Mouse (Mus musculus) kidney, postnatal 0 days (tissue): ENCODE measurements around the gene Gm10096. TPM values are rescaled to one million over a fixed set of nuclear protein-coding genes. Genes with fewer than 3 reads are reported as not detected.
"Not testable (repeated sequence)": the region's sequence is repeated elsewhere in the genome, so short reads cannot be mapped to it uniquely, and the experiment has no call there.

Source experiments
- ATAC-seq: fragments of 200-750 bp; cut with Nextera tagmentation; replicated peaks from 2 replicates; pipeline ENCODE4 v1.8.0; 2017; ENCODE audit warnings: low read depth, moderate number of reproducible peaks, moderate TSS enrichment, moderate library complexity; ENCODE audit not compliant: low FRiP score
- DNase-seq: peaks from one replicate; pipeline ENCODE4 v3.0.0-alpha.2; 2016; ENCODE audit warnings: low spot score
- H3K27ac ChIP-seq: fragments of 300-500 bp; sonication (generic); 2 replicates; pipeline ENCODE4 v1.5.1; 2014; ENCODE audit warnings: mild to moderate bottlenecking
- H3K27me3 ChIP-seq: fragments of 300-500 bp; sonication (generic); 2 replicates; pipeline ENCODE4 v1.6.1; 2014; ENCODE audit warnings: low read length, mixed read lengths; ENCODE audit not compliant: insufficient read depth
- H3K36me3 ChIP-seq: fragments of 300-500 bp; sonication (generic); 2 replicates; pipeline ENCODE4 v1.6.1; 2014; ENCODE audit warnings: low read length, mixed read lengths; ENCODE audit not compliant: insufficient read depth
- H3K4me1 ChIP-seq: fragments of 300-500 bp; sonication (generic); replicated peaks from 2 replicates; pipeline ENCODE4 v1.6.1; 2014; ENCODE audit warnings: antibody characterized with exemption, low read length, mixed read lengths; ENCODE audit not compliant: insufficient read depth
- H3K4me2 ChIP-seq: fragments of 300-500 bp; sonication (generic); 2 replicates; pipeline ENCODE4 v1.6.1; 2014; ENCODE audit warnings: mild to moderate bottlenecking, low read length, moderate library complexity, mixed read lengths
- H3K4me3 ChIP-seq: fragments of 300-500 bp; sonication (generic); replicated peaks from 2 replicates; pipeline ENCODE4 v1.5.1; 2014; ENCODE audit warnings: low read depth, low read length
- H3K9ac ChIP-seq: fragments of 300-500 bp; sonication (generic); 2 replicates; pipeline ENCODE4 v1.6.1; 2014; ENCODE audit warnings: low read depth, low read length
- H3K9me3 ChIP-seq: fragments of 300-500 bp; sonication (generic); replicated peaks from 2 replicates; pipeline ENCODE4 v1.6.1; 2016; ENCODE audit warnings: low read length, inconsistent platforms, mixed read lengths
- WGBS: fragments of 180-500 bp; shearing (Covaris S2); extraction: QIAGEN DNeasy Blood & Tissue Kit; methylation state at CpG from one replicate; pipeline ENCODE4 v1.1.7; 2014; 5-methylcytosine and 5-hydroxymethylcytosine counted together
- polyA plus RNA-seq: library from polyadenylated mRNA; unstranded; fragments of >200 nt; fragmentation: Nextera tagmentation; extraction: Ambion mirVana; gene quantifications from 2 replicates; pipeline ENCODE4 v1.2.1, GENCODE M21; 2015

Gm10096 gene
- polyA plus RNA-seq = not detected in 2 replicates

- not testable (repeated sequence) for H3K9me3 ChIP-seq, DNase-seq, H3K4me3 ChIP-seq, H3K9ac ChIP-seq, H3K27me3 ChIP-seq, H3K36me3 ChIP-seq, H3K27ac ChIP-seq, H3K4me2 ChIP-seq, H3K4me1 ChIP-seq, ATAC-seq
- no CpG with 5 or more reads among the region's 5 CpGs for WGBS
These were observed at the start of gene Gm10096 for GRCm38 (mm10) chrX:28954602-28955001. TSS of gene Gm10096 (minus strand) at chrX:28954702.
